Mouse (Mus musculus) forebrain, embryonic 16.5 days (tissue): ENCODE measurements around the gene Myo1a. TPM values are rescaled to one million over a fixed set of nuclear protein-coding genes. Genes with fewer than 3 reads are reported as not detected.
A peak's percentile ranks its signal among the peaks of the same experiment; 100 is the strongest.

Source experiments
- ATAC-seq: fragments of 200-750 bp; cut with Nextera tagmentation; 2 replicates; pipeline ENCODE4 v1.8.0; 2017; ENCODE audit warnings: mild to moderate bottlenecking, moderate library complexity
- H3K27ac ChIP-seq: fragments of 300-500 bp; sonication (generic); 2 replicates; pipeline ENCODE4 v1.5.1; 2014; ENCODE audit warnings: low read length, control low read depth
- H3K27me3 ChIP-seq: fragments of 300-500 bp; sonication (generic); replicated peaks from 2 replicates; pipeline ENCODE4 v1.6.1; 2014; ENCODE audit warnings: low read length; ENCODE audit not compliant: control insufficient read depth, insufficient read depth
- H3K36me3 ChIP-seq: fragments of 300-500 bp; sonication (generic); 2 replicates; pipeline ENCODE4 v1.6.1; 2014; ENCODE audit not compliant: control insufficient read depth, insufficient read depth
- H3K4me1 ChIP-seq: fragments of 300-500 bp; sonication (generic); replicated peaks from 2 replicates; pipeline ENCODE4 v1.6.1; 2014; ENCODE audit warnings: low read length; ENCODE audit not compliant: control insufficient read depth, insufficient read depth
- H3K4me2 ChIP-seq: fragments of 300-500 bp; sonication (generic); 2 replicates; pipeline ENCODE4 v1.6.1; 2014; ENCODE audit warnings: mild to moderate bottlenecking, low read length, control low read depth
- H3K4me3 ChIP-seq: fragments of 300-500 bp; sonication (generic); replicated peaks from 2 replicates; pipeline ENCODE4 v1.5.1; 2014; ENCODE audit warnings: mild to moderate bottlenecking, low read length, control low read depth
- H3K9ac ChIP-seq: fragments of 300-500 bp; sonication (generic); replicated peaks from 2 replicates; pipeline ENCODE4 v1.6.1; 2014; ENCODE audit warnings: low read depth, low read length, control low read depth
- H3K9me3 ChIP-seq: fragments of 300-500 bp; sonication (generic); 2 replicates; pipeline ENCODE4 v1.6.1; 2016; ENCODE audit warnings: low read length; ENCODE audit not compliant: control insufficient read depth
- WGBS: fragments of 180-500 bp; shearing (Covaris S2); extraction: QIAGEN DNeasy Blood & Tissue Kit; methylation state at CpG from one replicate; pipeline ENCODE4 v1.1.7; 2014; 5-methylcytosine and 5-hydroxymethylcytosine counted together
- polyA plus RNA-seq: library from polyadenylated mRNA; unstranded; fragments of >200 nt; fragmentation: Nextera tagmentation; extraction: Ambion mirVana; gene quantifications from 2 replicates; pipeline ENCODE4 v1.2.1, GENCODE M21; 2015

The Myo1a gene
- polyA plus RNA-seq, 1 experiment from 2014 or later, result 1.1 TPM

GRCm38 (mm10) chr10:127664891-127665290 is 40.1 kb upstream of the Myo1a start:
- Histone ChIP-seq H3K9me3 (no peaks in the 10 kb centered on the region), H3K4me1 (peaks cover 42% of the 10 kb centered on the region), H3K9ac (no peak overlapping the region), H3K27ac (no peak overlapping the region), H3K27me3 (peaks cover 43% of the 10 kb centered on the region), H3K4me2 (no peak overlapping the region), H3K4me3 (no peak overlapping the region), H3K36me3 (no peaks in the 10 kb centered on the region)
- ATAC-seq, result no peak
- WGBS, result 22% methylated on average over 13 of the region's 13 CpGs

GRCm38 (mm10) chr10:127665366-127666181 is 39.4 kb upstream of the Myo1a start:
- H3K4me1 ChIP-seq, result peaks cover 42% of the 10 kb centered on the region
- peak overlapping the region; percentile 56 for H3K4me3 ChIP-seq
- H3K27ac ChIP-seq, result no peak overlapping the region
- H3K36me3 ChIP-seq, result no peaks in the 10 kb centered on the region
- no peaks in the 10 kb centered on the region for H3K9me3 ChIP-seq
- WGBS, result 6% methylated on average over 14 of the region's 14 CpGs
- peak overlapping the region; percentile 62 for H3K9ac ChIP-seq
- H3K27me3 ChIP-seq, result peaks cover 43% of the 10 kb centered on the region
- peak overlapping the region; percentile 83 for H3K4me2 ChIP-seq
- no peak for ATAC-seq

GRCm38 (mm10) chr10:127666501-127667268 is 38.3 kb upstream of the Myo1a start, which contains the start of gene Nemp1:
Nemp1 (plus strand) TSS chr10:127666901.
- Histone ChIP-seq H3K4me3 (peak within 1 kb of the TSS; percentile 56), H3K27me3 (peaks cover 40% of the 10 kb centered on the region), H3K36me3 (no peaks in the 10 kb centered on the region), H3K4me2 (peak within 1 kb of the TSS; percentile 83), H3K4me1 (peaks cover 42% of the 10 kb centered on the region), H3K9me3 (no peaks in the 10 kb centered on the region), H3K9ac (peak within 1 kb of the TSS; percentile 62), H3K27ac (peak within 1 kb of the TSS; percentile 46; the same call in 1 of the 2 replicates)
- peak; percentile 62 for ATAC-seq
- under 1% methylated on average over 71 of the region's 73 CpGs for WGBS

- peak overlapping the region; percentile 79 for H3K27ac ChIP-seq
- ATAC-seq, result peak; percentile 16; the same call in 1 of the 2 replicates
- peaks cover 35% of the 10 kb centered on the region for H3K4me1 ChIP-seq
These were observed 37.5 kb upstream of the Myo1a start for GRCm38 (mm10) chr10:127667269-127668092.

GRCm38 (mm10) chr10:127668093-127669050 is 36.6 kb upstream of the Myo1a start, which contains the start of gene Nab2:
Nab2 (minus strand) TSS chr10:127668568.
- peak within 1 kb of the TSS; percentile 83 for H3K4me2 ChIP-seq
- H3K36me3 ChIP-seq, result no peaks in the 10 kb centered on the region
- H3K27ac ChIP-seq, result peak within 1 kb of the TSS; percentile 79
- peaks cover 32% of the 10 kb centered on the region for H3K4me1 ChIP-seq
- ATAC-seq, result peak; percentile 43; the same call in 1 of the 2 replicates
- 3% methylated on average over 35 of the region's 40 CpGs for WGBS
- peak within 1 kb of the TSS; percentile 56 for H3K4me3 ChIP-seq
- peak within 1 kb of the TSS; percentile 62 for H3K9ac ChIP-seq
- H3K27me3 ChIP-seq, result peaks cover 29% of the 10 kb centered on the region
- no peaks in the 10 kb centered on the region for H3K9me3 ChIP-seq

More at GRCm38 (mm10) chr10:127667269-127668092, 37.5 kb upstream of the Myo1a start:
- Histone ChIP-seq H3K9ac (peak overlapping the region; percentile 62), H3K27me3 (peaks cover 37% of the 10 kb centered on the region), H3K36me3 (no peaks in the 10 kb centered on the region), H3K9me3 (no peaks in the 10 kb centered on the region), H3K4me2 (peak overlapping the region; percentile 83), H3K4me3 (peak overlapping the region; percentile 56)
- WGBS, result 4% methylated on average over 34 of the region's 35 CpGs

GRCm38 (mm10) chr10:127669170-127669569 is 35.8 kb upstream of the Myo1a start:
- Histone ChIP-seq H3K36me3 (no peaks in the 10 kb centered on the region), H3K4me1 (peaks cover 32% of the 10 kb centered on the region), H3K4me3 (no peak overlapping the region), H3K27ac (peak overlapping the region; percentile 43; the same call in 1 of the 2 replicates), H3K9me3 (no peaks in the 10 kb centered on the region), H3K4me2 (peak overlapping the region; percentile 24; the same call in 1 of the 2 replicates), H3K27me3 (peaks cover 21% of the 10 kb centered on the region), H3K9ac (no peak overlapping the region)
- 28% methylated on average over 7 of the region's 7 CpGs for WGBS
- 0 out of 2 replicates have a peak, but pooled peaks have one; percentile 10 for ATAC-seq

- H3K27me3 ChIP-seq, result peaks cover 11% of the 10 kb centered on the region
- H3K9me3 ChIP-seq, result no peaks in the 10 kb centered on the region
- H3K36me3 ChIP-seq, result no peaks in the 10 kb centered on the region
- H3K4me2 ChIP-seq, result no peak overlapping the region
- no peak overlapping the region for H3K9ac ChIP-seq
- peaks cover 32% of the 10 kb centered on the region for H3K4me1 ChIP-seq
- no peak overlapping the region for H3K27ac ChIP-seq
- no peak overlapping the region for H3K4me3 ChIP-seq
- ATAC-seq, result no peak
- WGBS, result 92% methylated on average over 2 of the region's 2 CpGs
These were observed 34.8 kb upstream of the Myo1a start for GRCm38 (mm10) chr10:127670185-127670584.

- no peak overlapping the region for H3K27ac ChIP-seq
- no peaks in the 10 kb centered on the region for H3K9me3 ChIP-seq
- no peak overlapping the region for H3K9ac ChIP-seq
- 0 out of 2 replicates have a peak, but pooled peaks cover 2% of the 10 kb centered on the region for H3K27me3 ChIP-seq
- H3K4me1 ChIP-seq, result peaks cover 28% of the 10 kb centered on the region
- 38% methylated on average over 2 of the region's 2 CpGs for WGBS
- ATAC-seq, result no peak
- no peak overlapping the region for H3K4me2 ChIP-seq
- no peaks in the 10 kb centered on the region for H3K36me3 ChIP-seq
- no peak overlapping the region for H3K4me3 ChIP-seq
These were observed 33.7 kb upstream of the Myo1a start for GRCm38 (mm10) chr10:127671276-127671675.
